Mouse (Mus musculus): ENCODE measurements around the gene Bcar1. TPM values are rescaled to one million over a fixed set of nuclear protein-coding genes. Genes with fewer than 3 reads are reported as not detected.

The Bcar1 gene
- polyA plus RNA-seq, 1 experiment = 29.5 TPM

- H3K4me3 ChIP-seq (ENCODE audit: control insufficient read depth, low read depth, low read length) = no peak overlapping the region
- no peaks in the 10 kb centered on the region for H3K4me1 ChIP-seq (ENCODE audit: control insufficient read depth, insufficient read depth, low read length)
- no peaks in the 10 kb centered on the region for H3K36me3 ChIP-seq (ENCODE audit: control insufficient read depth, insufficient read depth, low read length)
- TF ChIP-seq POLR2A (IDR thresholded peaks at IDR 0.05; ENCODE audit: control insufficient read depth, low read depth, low read length) (no peak), CTCF (IDR thresholded peaks at IDR 0.05; ENCODE audit: control insufficient read depth, insufficient read depth, insufficient replicate concordance, low read depth, low read length) (no peak)
- no peaks in the 10 kb centered on the region for H3K27me3 ChIP-seq (ENCODE audit: control insufficient read depth, insufficient read depth, low read length)
- no peak overlapping the region for H3K27ac ChIP-seq (ENCODE audit: control insufficient read depth, insufficient read depth, low read depth, low read length)
Observed at GRCm38 (mm10) chr8:111786116-111786515, 42.5 kb upstream of the Bcar1 start.

- no peaks in the 10 kb centered on the region for H3K4me1 ChIP-seq (ENCODE audit: control insufficient read depth, insufficient read depth, low read length)
- TF ChIP-seq POLR2A (IDR thresholded peaks at IDR 0.05; ENCODE audit: control insufficient read depth, low read depth, low read length) (no peak), CTCF (IDR thresholded peaks at IDR 0.05; ENCODE audit: control insufficient read depth, insufficient read depth, insufficient replicate concordance, low read depth, low read length) (no peak)
- no peaks in the 10 kb centered on the region for H3K27me3 ChIP-seq (ENCODE audit: control insufficient read depth, insufficient read depth, low read length)
- H3K27ac ChIP-seq (ENCODE audit: control insufficient read depth, insufficient read depth, low read depth, low read length) = no peak overlapping the region
- no peaks in the 10 kb centered on the region for H3K36me3 ChIP-seq (ENCODE audit: control insufficient read depth, insufficient read depth, low read length)
- no peak overlapping the region for H3K4me3 ChIP-seq (ENCODE audit: control insufficient read depth, low read depth, low read length)
Observed at GRCm38 (mm10) chr8:111782671-111783394, 39.2 kb upstream of the Bcar1 start.

- H3K27ac ChIP-seq (ENCODE audit: control insufficient read depth, insufficient read depth, low read depth, low read length) = no peak overlapping the region
- TF ChIP-seq POLR2A (IDR thresholded peaks at IDR 0.05; ENCODE audit: control insufficient read depth, low read depth, low read length) (no peak), CTCF (IDR thresholded peaks at IDR 0.05; ENCODE audit: control insufficient read depth, insufficient read depth, insufficient replicate concordance, low read depth, low read length) (no peak)
- no peak overlapping the region for H3K4me3 ChIP-seq (ENCODE audit: control insufficient read depth, low read depth, low read length)
- H3K27me3 ChIP-seq (ENCODE audit: control insufficient read depth, insufficient read depth, low read length) = no peaks in the 10 kb centered on the region
- no peaks in the 10 kb centered on the region for H3K4me1 ChIP-seq (ENCODE audit: control insufficient read depth, insufficient read depth, low read length)
- no peaks in the 10 kb centered on the region for H3K36me3 ChIP-seq (ENCODE audit: control insufficient read depth, insufficient read depth, low read length)
Observed at GRCm38 (mm10) chr8:111782161-111782560, 38.6 kb upstream of the Bcar1 start.

GRCm38 (mm10) chr8:111780697-111781424 is 37.3 kb upstream of the Bcar1 start:
- H3K36me3 ChIP-seq (ENCODE audit: control insufficient read depth, insufficient read depth, low read length) = no peaks in the 10 kb centered on the region
- H3K27ac ChIP-seq (ENCODE audit: control insufficient read depth, insufficient read depth, low read depth, low read length) = no peak overlapping the region; the same call in 1 of the 2 replicates

GRCm38 (mm10) chr8:111779690-111780089 is 36.1 kb upstream of the Bcar1 start:
- Histone ChIP-seq H3K4me1 (ENCODE audit: control insufficient read depth, insufficient read depth, low read length) (no peaks in the 10 kb centered on the region), H3K36me3 (ENCODE audit: control insufficient read depth, insufficient read depth, low read length) (no peaks in the 10 kb centered on the region), H3K27me3 (ENCODE audit: control insufficient read depth, insufficient read depth, low read length) (no peaks in the 10 kb centered on the region), H3K27ac (ENCODE audit: control insufficient read depth, insufficient read depth, low read depth, low read length) (no peak overlapping the region), H3K4me3 (ENCODE audit: control insufficient read depth, low read depth, low read length) (no peak overlapping the region)
- TF ChIP-seq POLR2A (IDR thresholded peaks at IDR 0.05; ENCODE audit: control insufficient read depth, low read depth, low read length) (no peak), CTCF (IDR thresholded peaks at IDR 0.05; ENCODE audit: control insufficient read depth, insufficient read depth, insufficient replicate concordance, low read depth, low read length) (no peak)

More at GRCm38 (mm10) chr8:111780697-111781424, 37.3 kb upstream of the Bcar1 start:
- H3K4me3 ChIP-seq (ENCODE audit: control insufficient read depth, low read depth, low read length) = no peak overlapping the region
- TF ChIP-seq POLR2A (IDR thresholded peaks at IDR 0.05; ENCODE audit: control insufficient read depth, low read depth, low read length) = no peak
- no peaks in the 10 kb centered on the region for H3K4me1 ChIP-seq (ENCODE audit: control insufficient read depth, insufficient read depth, low read length)
- H3K27me3 ChIP-seq (ENCODE audit: control insufficient read depth, insufficient read depth, low read length) = no peaks in the 10 kb centered on the region

- TF ChIP-seq POLR2A (IDR thresholded peaks at IDR 0.05; ENCODE audit: control insufficient read depth, low read depth, low read length) = no peak
- TF ChIP-seq CTCF (IDR thresholded peaks at IDR 0.05; ENCODE audit: control insufficient read depth, insufficient read depth, insufficient replicate concordance, low read depth, low read length) = no peak
- Histone ChIP-seq H3K36me3 (ENCODE audit: control insufficient read depth, insufficient read depth, low read length) (no peaks in the 10 kb centered on the region), H3K4me3 (ENCODE audit: control insufficient read depth, low read depth, low read length) (no peak overlapping the region), H3K4me1 (ENCODE audit: control insufficient read depth, insufficient read depth, low read length) (no peaks in the 10 kb centered on the region), H3K27me3 (ENCODE audit: control insufficient read depth, insufficient read depth, low read length) (no peaks in the 10 kb centered on the region), H3K27ac (ENCODE audit: control insufficient read depth, insufficient read depth, low read depth, low read length) (no peak overlapping the region)
Observed at GRCm38 (mm10) chr8:111778801-111779200, 35.2 kb upstream of the Bcar1 start.

- Histone ChIP-seq H3K27ac (ENCODE audit: control insufficient read depth, insufficient read depth, low read depth, low read length) (no peak overlapping the region), H3K4me3 (ENCODE audit: control insufficient read depth, low read depth, low read length) (no peak overlapping the region), H3K27me3 (ENCODE audit: control insufficient read depth, insufficient read depth, low read length) (no peaks in the 10 kb centered on the region), H3K4me1 (ENCODE audit: control insufficient read depth, insufficient read depth, low read length) (no peaks in the 10 kb centered on the region), H3K36me3 (ENCODE audit: control insufficient read depth, insufficient read depth, low read length) (no peaks in the 10 kb centered on the region)
- TF ChIP-seq POLR2A (IDR thresholded peaks at IDR 0.05; ENCODE audit: control insufficient read depth, low read depth, low read length) (no peak), CTCF (IDR thresholded peaks at IDR 0.05; ENCODE audit: control insufficient read depth, insufficient read depth, insufficient replicate concordance, low read depth, low read length) (no peak)
Observed at GRCm38 (mm10) chr8:111776492-111776891, 32.9 kb upstream of the Bcar1 start.

Measured in testis, adult 2 months (tissue).